Mouse (Mus musculus) spleen, adult 2 months (tissue): ENCODE results near the gene Prkag2.

ENCODE experiments used
- CTCF ChIP-seq: fragments of 200-500 bp; IDR thresholded peaks from 2 replicates; pipeline ENCODE4 v1.5.1; 2011; ENCODE audit warnings: mild to moderate bottlenecking, inconsistent platforms; ENCODE audit not compliant: insufficient read depth, insufficient read length, insufficient replicate concordance; ENCODE audit errors: extremely low read depth
- POLR2A ChIP-seq: fragments of 200-500 bp; IDR thresholded peaks from 2 replicates; pipeline ENCODE4 v1.6.1; 2011; ENCODE audit warnings: low read depth, low read length, inconsistent platforms

DNA sequence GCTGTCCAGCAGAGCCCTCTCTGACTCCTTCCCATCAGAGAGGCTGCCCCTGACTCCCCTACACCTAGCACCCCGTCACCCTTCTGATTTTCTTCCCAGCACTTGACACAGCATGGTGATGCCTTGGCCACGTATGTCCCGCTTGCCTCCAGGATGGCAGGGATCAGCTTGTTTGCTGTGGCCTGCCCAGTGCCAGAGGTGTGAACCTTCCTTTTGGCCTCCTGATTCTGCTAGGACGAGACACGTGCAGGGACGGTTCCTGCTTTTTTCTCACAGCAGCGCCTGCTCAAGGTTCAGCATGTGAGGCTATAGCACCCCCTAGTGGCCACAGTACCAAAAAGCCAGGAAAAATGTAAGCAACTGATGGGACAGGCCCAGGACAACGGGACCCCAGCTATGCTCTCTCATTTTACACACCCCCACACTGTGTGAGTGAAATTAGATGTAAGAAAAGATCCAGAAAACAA, 89.4 kb downstream of the Prkag2 start:
- TF ChIP-seq CTCF (peak; percentile 82; the same call in 1 of the 2 replicates), POLR2A (no peak)
